Mouse (Mus musculus) gonadal fat pad, adult 2 months (tissue): Measurements from ENCODE around the gene Fam98a. TPM values are rescaled to one million over a fixed set of nuclear protein-coding genes. Genes with fewer than 3 reads are reported as not detected.

Experiments used
- DNase-seq: peaks from one replicate; pipeline ENCODE4 v3.0.0-alpha.2; 2012; ENCODE audit warnings: low read depth
- polyA plus RNA-seq: library from polyadenylated mRNA; depleted of rRNA; stranded (reverse); fragments of >200 nt; gene quantifications from 2 replicates; pipeline ENCODE4 v1.2.3, GENCODE M21; 2012; rRNA removed

The Fam98a gene
- polyA plus RNA-seq, 1 experiment = 14.8 TPM

- peak; percentile 99 for DNase-seq
Observed at GRCm38 (mm10) chr17:75522347-75523065, 29.2 kb downstream of the Fam98a start.

GRCm38 (mm10) chr17:75521236-75521842 is 30.4 kb downstream of the Fam98a start:
- no peak for DNase-seq

- DNase-seq = no peak
Observed at GRCm38 (mm10) chr17:75519239-75519900, 32.4 kb downstream of the Fam98a start.

- no peak for DNase-seq
Observed at GRCm38 (mm10) chr17:75518181-75518901, 33.4 kb downstream of the Fam98a start.

- no peak for DNase-seq
Observed at GRCm38 (mm10) chr17:75516591-75516990, 35.2 kb downstream of the Fam98a start.

GRCm38 (mm10) chr17:75509257-75509656 is 42.5 kb downstream of the Fam98a start:
- no peak for DNase-seq

- no peak for DNase-seq
Observed at GRCm38 (mm10) chr17:75506708-75507641, 44.8 kb downstream of the Fam98a start.

- no peak for DNase-seq
Observed at GRCm38 (mm10) chr17:75506097-75506675, 45.6 kb downstream of the Fam98a start.

GRCm38 (mm10) chr17:75505053-75505452 is 46.7 kb downstream of the Fam98a start:
- no peak for DNase-seq

- DNase-seq = no peak
Observed at GRCm38 (mm10) chr17:75503031-75503430, 48.7 kb downstream of the Fam98a start.

- peak; percentile 95 for DNase-seq
Observed at GRCm38 (mm10) chr17:75498241-75498651, 53.5 kb downstream of the Fam98a start.

- no peak for DNase-seq
Observed at GRCm38 (mm10) chr17:75495213-75495612, 56.5 kb downstream of the Fam98a start.

Other genes starting within 250 kb of the Fam98a start
- 4.3 and 4.5 TPM in 2 replicates for gene Rasgrp3, start 116.0 kb downstream of the Fam98a start, polyA plus RNA-seq